Mouse (Mus musculus) testis, adult 2 months (tissue): ENCODE data around the gene Dtx4.

Source experiments
- CTCF ChIP-seq: fragments of 200-500 bp; IDR thresholded peaks from 2 replicates; pipeline ENCODE4 v1.5.1; 2012; ENCODE audit warnings: low read depth, mild to moderate bottlenecking, inconsistent platforms, low read length, moderate library complexity; ENCODE audit not compliant: control insufficient read depth, insufficient read depth, insufficient replicate concordance
- POLR2A ChIP-seq: fragments of 200-500 bp; IDR thresholded peaks from 2 replicates; pipeline ENCODE4 v1.6.1; 2012; ENCODE audit warnings: low read depth, mild to moderate bottlenecking, inconsistent platforms, low read length, moderate library complexity; ENCODE audit not compliant: control insufficient read depth

DNA sequence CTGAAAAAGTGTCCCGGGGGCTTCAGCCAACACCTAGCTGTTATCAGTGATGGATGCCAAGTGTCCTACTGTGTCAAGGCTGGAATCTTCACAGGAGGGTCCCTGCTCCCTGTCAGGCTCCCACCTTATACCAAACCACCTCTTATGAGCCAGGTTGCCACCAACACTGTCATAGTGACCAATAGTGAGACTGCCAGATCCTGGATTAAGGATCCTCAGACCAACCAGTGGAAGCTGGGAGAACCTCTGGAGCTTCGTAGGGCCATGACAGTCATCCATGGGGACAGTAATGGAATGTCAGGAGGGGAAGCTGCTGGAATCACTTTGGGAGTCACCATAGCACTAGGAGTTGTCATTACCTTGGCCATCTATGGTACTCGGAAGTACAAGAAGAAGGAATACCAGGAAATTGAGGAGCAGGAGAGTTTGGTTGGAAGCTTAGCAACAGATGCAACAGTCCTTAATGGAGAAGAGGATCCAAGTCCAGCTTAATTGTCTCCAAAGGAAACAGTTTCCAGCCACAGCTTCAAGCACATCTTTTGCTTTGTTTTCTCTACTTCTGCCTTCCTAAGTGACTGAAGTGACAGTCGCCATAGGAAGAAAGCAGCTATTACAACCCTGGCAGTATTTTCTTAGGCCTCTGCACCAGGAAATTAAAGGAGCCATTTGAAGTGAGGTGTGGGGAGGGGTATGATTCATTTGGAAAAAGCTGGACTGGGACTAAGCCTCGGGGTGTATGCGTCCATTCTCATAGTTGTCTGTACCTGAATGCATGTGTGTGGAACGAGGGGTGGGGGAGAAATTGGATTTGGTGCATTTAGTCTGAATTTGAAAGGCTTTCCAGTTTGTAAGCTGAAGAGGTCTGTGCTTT lies 38.2 kb downstream of the Dtx4 start:
- TF ChIP-seq CTCF (no peak), POLR2A (no peak)
